Mouse (Mus musculus) hematopoietic multipotent progenitor cell, adult 10-12 weeks (in vitro differentiated cells): ENCODE measurements around the gene Tex13c3. TPM values are rescaled to one million over a fixed set of nuclear protein-coding genes. Genes with fewer than 3 reads are reported as not detected.

Experiments used
- polyA plus RNA-seq: library from polyadenylated mRNA; stranded (reverse); fragments of >175 nt; gene quantifications from 2 replicates; pipeline ENCODE4 v1.2.3, GENCODE M21; 2012; ENCODE audit warnings: low replicate concordance

Gene Tex13c3
- not detected in 2 replicates for polyA plus RNA-seq

GRCm38 (mm10) chrX:19481219-19481618, at the start of gene Tex13c3:
Tex13c3 (minus strand) TSS chrX:19481319.

